Mouse (Mus musculus) v-Abl transformed pro-B cells (cell line): Measurements from ENCODE around the gene Fstl3.

Experiments
- in situ Hi-C, 2 experiments: fragments of 400-800 bp; cut with MboI; formaldehyde crosslinking; loops; one replicate each; pipeline ENCODE4 v1.15.1; 2025; ENCODE audit not compliant: unreplicated experiment in 2 of 2

Gene Fstl3

DNA sequence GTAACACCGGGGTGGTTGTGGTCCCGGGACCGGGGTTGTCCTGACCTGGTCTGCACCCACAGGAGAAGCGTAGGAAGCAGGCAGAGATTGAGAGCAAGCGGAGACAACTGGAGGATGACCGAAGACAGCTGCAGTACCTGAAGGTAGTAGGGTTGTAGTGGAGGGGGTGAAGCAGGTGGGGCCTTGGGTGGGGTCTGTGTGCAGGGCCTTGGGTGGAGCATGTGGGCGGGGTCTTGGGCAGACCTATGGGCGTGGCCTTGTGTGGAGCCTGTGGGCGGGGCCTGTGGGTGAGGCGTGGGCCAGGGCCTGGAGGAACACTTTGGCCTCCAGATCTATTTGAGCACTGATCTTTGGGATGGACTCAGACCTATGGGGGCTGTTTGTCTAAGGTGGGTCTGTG lies 29.9 kb downstream of the Fstl3 start:
- in situ Hi-C loops, result no loop called here

DNA sequence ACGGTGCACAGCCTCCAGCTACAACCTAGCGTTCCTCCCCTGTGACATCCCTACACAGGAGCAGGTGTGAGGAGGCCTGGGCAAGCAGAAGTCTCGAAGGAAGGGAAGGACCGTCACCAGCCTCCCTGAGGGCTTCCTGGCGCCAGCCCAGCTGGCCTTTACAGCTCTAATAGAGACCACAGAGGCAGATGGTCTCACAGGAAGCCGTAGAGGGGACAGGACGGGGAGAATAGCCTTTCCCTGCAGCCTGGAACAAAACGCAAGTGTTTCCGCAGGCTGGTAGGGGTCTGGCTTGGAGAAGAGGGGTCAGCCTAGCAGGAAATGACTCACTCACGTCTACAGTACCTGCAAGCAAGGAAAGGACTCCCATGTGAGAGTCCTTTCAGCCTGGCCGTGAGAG lies 30.8 kb downstream of the Fstl3 start:
- in situ Hi-C loops, result no loop called here

DNA sequence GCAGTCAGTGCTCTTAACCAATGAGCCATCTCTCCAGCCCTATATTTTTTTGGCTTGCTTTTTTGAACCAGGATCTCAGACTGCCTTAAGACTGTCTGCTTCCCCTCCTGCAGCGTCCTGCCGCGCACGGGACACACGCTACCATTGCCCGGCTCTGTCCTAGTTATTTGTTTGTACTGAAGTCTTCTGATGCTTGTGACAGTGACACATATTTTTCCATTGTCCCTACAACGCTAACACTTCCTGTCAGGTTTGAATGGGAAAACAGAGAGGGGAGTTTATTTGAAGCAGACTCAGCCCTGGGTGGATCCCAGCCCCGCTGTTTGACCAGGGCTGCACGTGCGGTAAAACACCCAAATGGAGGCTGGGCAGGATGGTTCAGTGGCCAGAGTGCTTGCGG lies 31.7 kb downstream of the Fstl3 start:
- in situ Hi-C loops, result no loop called here

DNA sequence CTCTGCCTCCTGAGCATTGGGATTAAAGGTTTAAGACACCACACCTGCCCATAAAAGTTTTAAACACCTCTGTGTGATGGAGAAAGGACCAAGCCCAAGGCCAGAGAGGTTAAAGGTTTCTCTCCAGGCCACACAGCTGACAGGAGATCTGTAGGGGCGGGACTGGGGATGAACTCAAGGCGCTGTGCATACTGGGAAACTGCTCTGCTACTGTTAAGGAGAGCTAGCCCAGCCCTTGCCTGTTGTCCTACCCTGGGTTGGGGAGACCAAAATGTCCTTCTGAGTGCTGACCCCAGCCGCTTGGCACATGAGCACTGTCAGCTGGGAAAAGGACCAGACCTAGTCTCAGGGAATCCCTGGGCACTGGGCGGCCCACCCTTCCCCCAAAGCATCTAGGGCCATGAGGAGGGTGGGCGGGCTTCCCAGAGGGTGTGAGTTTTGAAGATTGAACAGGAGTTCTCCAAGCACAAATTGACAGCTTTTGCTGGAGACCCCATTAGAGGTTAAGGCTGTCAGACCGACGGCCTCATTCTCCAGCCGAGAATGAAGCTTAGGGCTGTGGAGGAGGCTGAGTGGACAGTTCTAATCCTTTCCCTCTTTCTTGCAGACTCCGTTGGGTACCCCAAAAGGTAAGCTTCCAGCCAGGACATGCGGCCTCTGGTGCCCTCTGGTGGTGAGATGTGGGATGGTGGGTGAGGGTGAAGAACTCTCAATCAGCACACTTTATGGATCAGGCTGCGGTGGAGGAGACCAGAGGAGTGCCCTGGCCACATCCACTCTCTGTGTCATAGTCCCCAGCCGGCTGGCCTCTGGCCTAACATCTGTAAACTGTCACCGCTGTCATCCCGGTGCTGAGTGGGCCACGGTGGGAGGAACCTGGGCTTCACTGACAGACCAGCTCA lies 34.9 kb downstream of the Fstl3 start:
- in situ Hi-C loops, result loop anchor here in 1 of 2 experiments (5.0 kb wide), 1 partner anchor 35 kb away; the partner anchor contains the start of gene Fstl3

DNA sequence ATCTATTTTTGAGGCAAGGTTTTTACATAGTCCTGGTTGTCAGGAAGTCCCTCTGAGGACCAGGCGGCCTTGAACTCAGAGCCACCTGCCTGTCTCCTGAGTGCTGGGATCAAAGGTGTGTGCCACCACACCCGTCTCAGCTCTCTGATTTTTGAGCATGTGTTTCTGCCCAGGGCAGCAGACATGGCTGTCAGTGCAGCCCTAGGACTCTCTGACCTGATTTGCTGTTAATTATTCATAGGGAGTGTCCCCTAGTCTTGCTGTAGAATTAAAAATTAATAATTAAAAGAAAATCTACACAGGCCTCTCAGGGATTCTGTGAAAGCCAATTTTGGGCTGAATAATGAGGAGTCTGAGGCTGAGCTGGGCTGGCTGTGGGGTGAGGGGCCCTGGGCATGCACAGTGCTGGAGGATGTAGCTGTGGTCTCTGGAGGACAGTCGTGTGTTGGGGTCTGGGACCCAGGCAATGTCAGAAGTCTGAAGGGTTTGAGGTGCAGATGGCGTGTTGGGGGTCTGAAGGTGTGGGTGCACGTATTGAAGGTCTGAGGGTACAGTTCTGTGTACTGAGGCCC lies 37.3 kb downstream of the Fstl3 start:
- in situ Hi-C loops, result loop anchor here in 1 of 2 experiments (5.0 kb wide), 1 partner anchor 37 kb away; the partner anchor contains the start of gene Fstl3

DNA sequence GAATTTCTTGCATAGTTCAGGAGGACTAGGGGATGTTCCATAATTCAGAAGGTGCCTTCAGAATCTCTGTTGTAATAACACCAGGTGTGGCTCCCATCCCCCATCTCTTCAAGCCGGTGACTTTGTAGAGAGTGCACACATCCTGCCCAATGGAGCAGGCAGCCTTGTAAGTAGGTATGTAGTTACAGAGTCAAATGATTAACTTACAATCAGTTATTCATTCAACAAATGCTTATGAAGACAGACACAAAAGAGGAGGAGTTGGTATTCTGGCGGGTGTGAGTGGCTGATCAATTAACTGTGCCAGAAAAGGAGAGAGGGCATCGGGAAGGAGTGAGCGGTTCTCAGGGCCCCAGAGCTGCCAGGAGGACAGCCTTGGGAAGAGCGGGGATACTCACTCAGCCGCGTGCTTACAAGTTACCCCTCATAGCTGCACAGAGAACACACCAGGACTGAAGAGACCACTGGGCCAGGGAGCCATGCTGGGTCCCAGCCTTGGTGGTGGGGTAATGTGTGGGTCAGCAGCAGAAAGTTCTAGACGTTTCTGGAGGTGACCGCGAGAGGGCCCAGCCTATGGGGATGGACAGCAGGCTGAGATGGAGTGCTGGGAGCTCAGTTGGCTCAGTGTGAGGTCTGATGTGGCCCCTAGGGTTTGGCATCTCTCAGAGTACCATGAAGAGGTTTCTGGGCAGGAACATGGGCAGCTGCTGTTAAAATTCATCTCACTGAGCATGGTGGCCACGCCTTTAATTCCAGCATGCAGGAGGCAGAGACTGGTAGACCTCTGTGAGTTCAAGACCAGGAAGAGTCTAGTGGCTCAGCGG lies 38.8 kb downstream of the Fstl3 start:
- in situ Hi-C loops, result loop anchor here (5.0 kb wide), 3 partner anchors 44 to 124 kb away; no protein-coding TSS in a partner anchor

DNA sequence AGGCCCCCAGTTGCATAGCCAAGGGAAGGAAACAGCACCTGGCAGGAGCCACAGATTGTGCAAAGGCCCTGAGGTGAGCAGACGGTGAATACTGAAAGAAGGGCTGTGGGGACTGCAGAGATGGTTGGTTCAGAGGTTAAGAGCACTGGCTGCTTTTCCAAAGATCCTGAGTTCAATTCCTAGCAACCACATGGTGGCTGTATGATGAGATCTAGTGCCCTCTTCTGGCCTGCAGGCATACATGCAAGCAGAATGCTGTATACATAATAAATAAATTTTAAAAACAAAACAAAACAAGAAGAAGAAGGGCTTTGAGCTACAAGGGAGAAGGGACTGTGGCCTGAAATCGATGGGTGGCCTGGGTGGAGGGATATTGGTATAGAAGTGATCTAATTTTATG lies 40.0 kb downstream of the Fstl3 start:
- in situ Hi-C loops, result loop anchor here (5.0 kb wide), 3 partner anchors 45 to 125 kb away; no protein-coding TSS in a partner anchor

DNA sequence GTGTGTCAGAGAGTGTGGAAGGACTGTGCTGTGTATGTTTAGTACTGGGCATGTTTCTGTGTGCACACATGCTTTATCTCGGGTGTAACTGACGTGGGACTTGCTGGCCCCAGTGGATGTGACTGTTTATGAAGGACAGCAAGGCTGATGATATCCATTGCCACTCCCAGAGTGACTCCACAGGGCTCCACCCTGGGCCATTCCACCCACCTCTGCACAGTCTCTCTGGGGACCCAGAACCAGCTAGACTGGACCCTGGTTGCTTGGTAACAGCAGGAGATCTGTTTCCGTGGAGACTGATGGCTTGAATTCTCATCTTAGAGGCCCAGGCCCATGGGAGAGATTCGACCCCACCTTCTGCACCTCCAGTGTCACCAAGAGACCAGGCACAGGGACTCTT lies 41.2 kb downstream of the Fstl3 start:
- in situ Hi-C loops, result loop anchor here (5.0 kb wide), 3 partner anchors 46 to 126 kb away; no protein-coding TSS in a partner anchor

DNA sequence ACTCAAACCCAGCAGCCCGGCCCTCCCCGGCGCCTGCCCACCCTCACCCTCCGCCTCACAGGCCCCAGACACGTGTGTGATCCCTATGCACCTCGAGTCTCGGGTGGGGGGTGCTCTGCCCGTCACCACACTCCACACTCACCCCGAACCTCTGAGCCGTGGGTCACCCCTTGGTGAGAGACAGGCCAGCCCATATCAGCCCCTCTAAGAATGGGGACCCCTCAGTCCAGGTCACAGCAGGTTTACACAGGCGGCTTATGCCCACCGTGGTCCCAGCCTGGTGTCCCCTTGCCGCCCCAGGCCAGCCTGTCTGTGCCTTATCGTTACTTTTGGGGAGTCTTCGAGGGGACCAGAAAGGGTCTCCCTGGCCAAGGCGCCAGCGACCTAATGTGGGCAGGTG lies 42.5 kb downstream of the Fstl3 start:
- in situ Hi-C loops, result loop anchor here (5.0 kb wide), 3 partner anchors 47 to 127 kb away; no protein-coding TSS in a partner anchor

DNA sequence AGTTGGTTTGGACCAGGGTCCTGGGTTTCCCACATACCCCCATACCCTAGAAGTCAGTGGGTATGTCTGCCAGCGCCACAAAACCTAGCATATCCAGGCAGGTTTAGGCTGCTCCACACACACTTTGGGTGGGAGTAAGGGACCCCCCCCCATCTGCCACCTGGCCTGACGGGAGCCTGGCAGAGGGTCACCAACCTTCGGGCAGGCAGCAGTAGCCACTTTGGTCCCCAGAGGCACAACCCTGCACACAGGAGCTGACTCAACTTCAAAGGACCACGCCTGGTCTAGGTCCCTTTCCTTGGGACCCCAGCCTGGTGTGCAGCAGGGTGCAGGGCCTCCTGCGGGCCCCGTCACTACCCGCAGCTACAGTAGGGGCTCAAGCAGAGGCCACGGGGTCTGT lies 43.2 kb downstream of the Fstl3 start:
- in situ Hi-C loops, result no loop called here

DNA sequence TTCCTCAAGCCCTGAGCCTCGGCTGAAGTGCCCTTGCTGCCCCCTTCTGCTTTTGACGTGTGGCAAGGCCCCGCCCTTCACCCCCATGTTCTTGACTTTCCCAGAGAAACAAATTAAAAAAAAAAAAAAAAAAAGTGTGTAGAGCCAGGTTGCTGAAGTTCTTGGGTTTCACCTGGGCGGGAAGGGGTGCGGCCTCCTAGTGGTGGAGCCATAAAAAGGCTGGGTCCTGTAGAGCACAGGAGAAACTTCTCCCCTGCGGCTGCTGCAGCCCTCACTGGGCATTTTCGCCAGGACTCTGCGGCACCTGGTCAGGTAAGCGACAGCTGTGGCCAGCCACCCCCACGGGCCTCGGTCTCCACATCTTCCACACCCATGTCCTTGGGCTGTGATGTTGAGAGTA lies 43.7 kb downstream of the Fstl3 start, which contains the start of gene Misp:
TSS of gene Misp (plus strand) at position 208 of the 400 bp plus-strand sequence.
- in situ Hi-C loops, result no loop called here

DNA sequence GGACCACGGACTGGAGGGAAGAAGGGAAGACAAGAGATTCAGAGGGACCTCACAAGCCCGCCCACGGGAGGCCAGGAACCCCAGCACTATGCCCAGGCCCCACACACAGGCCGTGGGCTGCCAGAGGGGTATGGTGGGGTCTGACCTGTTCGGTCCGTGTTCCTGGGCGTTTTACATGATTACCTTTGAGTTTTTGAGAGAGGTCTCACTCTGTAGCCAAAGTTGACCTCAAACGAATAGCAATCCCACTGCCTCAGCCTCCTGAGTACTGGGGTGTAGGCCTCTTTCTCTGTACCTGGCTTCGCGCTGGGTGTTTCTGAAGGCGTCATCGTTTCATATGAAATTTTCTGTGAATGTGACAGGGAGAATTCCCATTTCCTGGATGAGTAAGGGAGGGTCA lies 44.7 kb downstream of the Fstl3 start:
- in situ Hi-C loops, result no loop called here

DNA sequence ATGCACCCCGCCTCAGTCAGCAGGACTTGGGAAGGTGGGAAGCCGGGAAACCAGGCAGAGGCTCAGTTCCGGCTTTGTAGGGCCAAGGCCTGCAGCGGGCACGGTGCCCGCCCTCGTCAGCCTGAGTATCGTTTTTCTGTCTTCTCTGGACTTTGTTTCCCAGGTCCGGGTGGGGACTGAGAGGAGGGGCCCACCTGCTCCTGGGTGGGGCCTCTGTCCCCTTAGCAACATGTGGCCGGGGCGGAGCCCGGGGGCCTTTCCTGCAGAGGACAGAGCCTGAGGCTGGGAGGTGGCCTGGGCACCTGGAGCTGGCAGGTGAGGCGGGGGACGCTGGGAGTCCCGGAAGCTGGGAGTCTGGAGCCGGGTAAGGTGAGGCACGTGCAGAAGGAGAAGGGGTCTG lies 45.3 kb downstream of the Fstl3 start:
- in situ Hi-C loops, result no loop called here

DNA sequence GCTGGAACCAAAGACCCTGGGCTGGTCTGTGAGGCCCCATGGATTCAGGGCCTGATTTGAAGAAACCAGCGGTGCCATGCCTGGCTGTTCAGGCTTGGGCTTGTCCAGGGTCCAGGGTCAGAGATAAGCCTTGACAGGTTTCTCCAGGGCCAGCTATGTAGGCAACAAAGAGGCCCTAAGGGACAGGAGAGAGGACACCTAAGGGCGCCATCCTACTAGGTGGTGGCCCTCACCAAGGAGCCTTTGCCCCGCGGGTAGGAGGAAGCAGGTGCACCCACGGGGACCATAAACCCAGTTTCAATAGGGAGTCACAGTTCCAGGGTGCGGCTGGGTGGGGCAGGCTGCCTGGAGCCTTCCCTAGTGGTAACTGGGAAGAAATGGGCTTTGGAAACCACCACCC lies 45.9 kb downstream of the Fstl3 start:
- in situ Hi-C loops, result no loop called here

DNA sequence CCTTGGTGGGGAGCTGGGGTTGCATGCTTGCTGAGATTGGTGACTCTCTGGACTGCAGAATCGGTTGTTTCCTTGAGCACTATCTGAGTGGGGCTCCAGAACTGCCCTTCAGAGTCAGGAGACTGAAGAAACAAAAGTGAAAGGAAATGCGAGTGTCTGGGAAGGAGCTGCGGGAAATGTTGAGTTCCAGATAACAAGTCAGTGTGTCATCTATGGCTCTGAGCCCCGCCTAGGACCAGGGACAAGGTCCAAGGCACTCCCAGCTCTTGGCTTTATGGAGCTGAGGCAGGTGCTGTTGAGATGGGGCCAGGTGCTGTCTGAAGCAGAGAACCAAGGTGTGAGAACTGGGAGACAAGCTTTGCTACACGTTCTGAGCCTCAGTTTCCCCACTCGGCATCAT lies 47.3 kb downstream of the Fstl3 start:
- in situ Hi-C loops, result no loop called here

DNA sequence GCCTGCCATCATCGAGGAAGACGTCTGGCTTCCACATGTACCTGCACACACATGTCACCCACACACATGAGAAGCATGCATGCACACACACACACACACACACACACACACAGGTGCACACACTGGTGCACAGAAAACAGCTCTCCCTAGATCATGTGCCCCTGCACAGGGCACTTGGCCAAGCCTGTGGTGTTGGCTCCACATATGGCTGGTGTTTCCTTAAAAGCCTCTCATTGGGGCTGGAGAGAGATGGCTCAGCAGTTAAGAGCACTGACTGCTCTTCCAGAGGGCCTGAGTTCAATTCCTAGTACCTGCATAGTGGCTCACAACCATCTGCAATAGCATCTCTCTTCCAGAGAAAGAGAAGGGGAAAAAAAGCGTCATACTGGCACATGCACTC lies 54.5 kb downstream of the Fstl3 start:
- in situ Hi-C loops, result loop anchor here (5.0 to 10.0 kb wide), 5 partner anchors 51 to 126 kb away; partner anchors contain the start of genes R3hdm4 (in 2 of the 2) and Cfd (in 1 of the 2)
